Mouse (Mus musculus): ENCODE measurements at regions not wholly inside any gene's neighbourhood (a gene's known extent, or its start where the extent isn't known, plus 50 kb on each side); places are given as distances from the start of the nearest gene placed in this dataset.

DNA sequence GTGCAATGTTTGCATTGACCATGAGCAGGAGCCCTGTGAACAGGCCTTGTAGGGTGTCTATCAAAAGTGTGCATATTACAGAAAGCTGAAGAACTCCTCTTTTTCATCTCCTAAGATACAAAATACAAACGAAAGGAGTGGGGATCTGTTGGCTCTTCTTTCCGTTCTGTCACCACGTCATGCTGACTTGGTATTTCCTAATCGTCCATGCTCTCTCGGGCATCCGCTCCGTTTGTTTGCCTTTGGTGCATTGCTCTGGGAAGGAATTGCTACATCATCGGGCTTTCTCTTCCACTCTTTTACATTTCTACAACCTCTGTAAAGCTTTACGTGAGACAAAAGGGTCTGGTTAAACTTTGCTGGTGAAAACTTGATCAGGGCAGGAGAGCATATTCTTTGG is 581.2 kb upstream of the Nr5a2 start:
- no peak for DNase-seq (ENCODE audit: low spot score in 2 of 2)
- intact Hi-C loops (cut with DNase I), result no loop called here

DNA sequence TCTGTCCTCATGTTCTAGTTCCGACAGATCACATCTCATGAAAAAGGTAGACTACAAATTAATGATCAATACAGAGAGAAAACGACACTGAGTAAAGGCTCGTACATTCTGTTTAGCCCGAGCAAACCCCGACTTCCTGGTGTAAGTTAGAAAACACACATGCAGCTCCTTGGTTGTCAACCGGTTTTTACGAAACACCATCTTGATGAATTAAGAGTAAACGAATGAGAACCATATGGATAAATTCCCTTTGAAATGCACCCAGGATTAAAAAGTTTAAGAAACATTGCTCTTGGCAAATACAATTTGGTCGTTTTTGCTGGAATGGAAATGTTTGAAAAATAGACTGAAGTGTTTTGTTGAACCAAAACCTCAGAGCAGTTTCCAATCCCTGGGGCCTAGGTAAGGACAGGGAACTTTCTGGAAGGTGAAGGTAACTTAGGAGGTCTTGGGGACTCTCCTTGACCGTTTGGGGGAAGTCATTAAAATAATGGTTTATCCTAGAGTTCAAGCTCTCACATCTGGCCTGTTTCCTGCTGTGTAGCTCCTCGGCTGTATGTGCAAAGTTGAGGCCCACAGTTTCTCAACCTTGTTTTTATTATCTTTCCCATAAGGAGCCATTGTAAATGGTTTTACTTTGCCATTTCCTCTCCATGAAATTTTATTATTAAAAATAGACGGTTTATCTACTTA is 579.3 kb upstream of the Nr5a2 start:
- no peak for DNase-seq (ENCODE audit: low spot score in 2 of 2)
- intact Hi-C loops (cut with DNase I), result no loop called here

DNA sequence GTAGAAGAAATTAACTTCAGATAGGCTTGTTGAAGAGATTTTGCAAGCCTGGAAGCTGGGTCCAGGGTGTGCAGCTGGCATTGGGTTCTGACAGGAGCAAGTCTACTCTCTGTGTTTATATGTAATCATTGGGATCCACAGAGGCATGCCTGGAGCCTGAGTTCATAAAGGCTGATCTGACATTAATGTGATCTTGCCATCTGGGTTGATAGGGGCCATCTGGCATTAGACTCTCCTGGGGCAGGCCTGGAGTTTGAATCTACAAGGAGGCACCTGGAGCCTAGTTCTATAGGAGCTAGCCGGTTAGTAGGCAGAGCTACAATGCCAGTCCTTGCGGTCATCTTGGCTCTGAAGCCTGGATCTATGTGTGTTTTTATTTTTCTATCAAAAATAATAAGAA is 554.5 kb upstream of the Nr5a2 start:
- intact Hi-C loops (cut with DNase I), result loop anchor here (10.0 kb wide), 1 partner anchor 180 kb away; no protein-coding TSS in a partner anchor
- no peak for DNase-seq (ENCODE audit: low spot score in 2 of 2)

DNA sequence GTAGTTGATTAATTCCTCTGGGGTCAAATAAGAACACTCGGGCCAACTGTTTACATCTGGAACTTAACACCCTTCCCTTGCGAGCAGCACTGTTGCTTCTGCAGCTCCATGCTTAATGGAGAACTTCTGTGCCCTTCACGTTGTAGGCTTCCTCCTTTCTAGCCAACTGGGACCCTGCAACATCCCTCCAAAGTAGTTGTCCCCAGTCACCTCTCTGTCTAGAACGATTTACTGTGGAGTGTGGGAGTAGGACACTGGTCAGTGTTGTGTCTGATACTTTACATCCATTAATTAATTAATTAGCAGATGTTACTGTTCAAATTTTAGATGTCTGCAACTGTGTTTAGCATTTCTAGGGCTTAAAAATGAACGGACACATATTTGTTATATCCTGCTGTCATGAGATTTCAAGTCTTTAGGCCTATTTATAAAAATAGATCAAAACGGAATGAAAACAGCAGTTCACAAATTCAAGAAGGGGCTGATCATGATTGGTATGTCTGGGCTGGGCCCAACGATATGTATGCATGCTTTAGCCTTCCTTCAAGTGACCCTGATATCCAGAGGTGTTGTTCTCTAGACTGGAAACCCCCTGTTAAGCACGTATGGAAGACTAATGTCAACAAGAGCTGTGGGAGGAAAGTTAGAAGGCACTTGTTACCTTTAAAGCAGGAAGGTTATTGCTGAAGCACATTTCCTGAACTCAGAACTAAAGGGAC is 543.6 kb upstream of the Nr5a2 start:
- intact Hi-C loops (cut with DNase I), result no loop called here
- no peak for DNase-seq (ENCODE audit: low spot score in 2 of 2)

GRCm38 (mm10) chr1:137488226-137488625 is 528.0 kb upstream of the Nr5a2 start:
- intact Hi-C loops (cut with DNase I), result no loop called here

GRCm38 (mm10) chr1:137478459-137478858 is 518.2 kb upstream of the Nr5a2 start:
- intact Hi-C loops (cut with DNase I), result loop anchor here (10.0 kb wide), 1 partner anchor 144 kb away; no protein-coding TSS in a partner anchor
- no peak for DNase-seq (ENCODE audit: low spot score in 2 of 2)

More at GRCm38 (mm10) chr1:137488226-137488625, 528.0 kb upstream of the Nr5a2 start:
- no peak for DNase-seq (ENCODE audit: low spot score in 2 of 2)

- intact Hi-C loops (cut with DNase I), result loop anchor here (10.0 kb wide), 1 partner anchor 142 kb away; no protein-coding TSS in a partner anchor
- DNase-seq (ENCODE audit: low spot score in 2 of 2), result no peak
Observed at GRCm38 (mm10) chr1:137477239-137477638, 517.0 kb upstream of the Nr5a2 start.

GRCm38 (mm10) chr1:137474858-137475257 is 514.6 kb upstream of the Nr5a2 start:
- no peak for DNase-seq (ENCODE audit: low spot score in 2 of 2)
- intact Hi-C loops (cut with DNase I), result loop anchor here (10.0 kb wide), 1 partner anchor 140 kb away; no protein-coding TSS in a partner anchor

GRCm38 (mm10) chr1:137473800-137474685 is 513.8 kb upstream of the Nr5a2 start:
- intact Hi-C loops (cut with DNase I), result loop anchor here (10.0 kb wide), 1 partner anchor 139 kb away; no protein-coding TSS in a partner anchor
- peak; percentile 25 to 72 for DNase-seq (ENCODE audit: low spot score in 2 of 2)

GRCm38 (mm10) chr1:137464971-137465370 is 504.7 kb upstream of the Nr5a2 start:
- intact Hi-C loops (cut with DNase I), result no loop called here

GRCm38 (mm10) chr1:137461189-137461588 is 500.9 kb upstream of the Nr5a2 start:
- intact Hi-C loops (cut with DNase I), result no loop called here
- no peak for DNase-seq (ENCODE audit: low spot score in 2 of 2)

More at GRCm38 (mm10) chr1:137464971-137465370, 504.7 kb upstream of the Nr5a2 start:
- DNase-seq (ENCODE audit: low spot score in 2 of 2), result no peak

- intact Hi-C loops (cut with DNase I), result no loop called here
- DNase-seq (ENCODE audit: low spot score in 2 of 2), result peak in 1 of 2 experiments; percentile 8
Observed at GRCm38 (mm10) chr1:137453446-137454208, 493.4 kb upstream of the Nr5a2 start.

GRCm38 (mm10) chr1:137452749-137453148 is 492.5 kb upstream of the Nr5a2 start:
- intact Hi-C loops (cut with DNase I), result no loop called here
- DNase-seq (ENCODE audit: low spot score in 2 of 2), result no peak

GRCm38 (mm10) chr1:137446497-137446896 is 486.2 kb upstream of the Nr5a2 start:
- intact Hi-C loops (cut with DNase I), result no loop called here
- DNase-seq (ENCODE audit: low spot score in 2 of 2), result no peak

- intact Hi-C loops (cut with DNase I), result no loop called here
- DNase-seq (ENCODE audit: low spot score in 2 of 2), result peak; percentile 27 to 73
Observed at GRCm38 (mm10) chr1:137428110-137428509, 467.9 kb upstream of the Nr5a2 start.

GRCm38 (mm10) chr1:137418388-137418787 is 458.1 kb upstream of the Nr5a2 start:
- intact Hi-C loops (cut with DNase I), result no loop called here
- DNase-seq (ENCODE audit: low spot score in 2 of 2), result no peak

GRCm38 (mm10) chr1:137396736-137397135 is 436.5 kb upstream of the Nr5a2 start:
- intact Hi-C loops (cut with DNase I), result no loop called here
- DNase-seq (ENCODE audit: low spot score in 2 of 2), result no peak

DNA sequence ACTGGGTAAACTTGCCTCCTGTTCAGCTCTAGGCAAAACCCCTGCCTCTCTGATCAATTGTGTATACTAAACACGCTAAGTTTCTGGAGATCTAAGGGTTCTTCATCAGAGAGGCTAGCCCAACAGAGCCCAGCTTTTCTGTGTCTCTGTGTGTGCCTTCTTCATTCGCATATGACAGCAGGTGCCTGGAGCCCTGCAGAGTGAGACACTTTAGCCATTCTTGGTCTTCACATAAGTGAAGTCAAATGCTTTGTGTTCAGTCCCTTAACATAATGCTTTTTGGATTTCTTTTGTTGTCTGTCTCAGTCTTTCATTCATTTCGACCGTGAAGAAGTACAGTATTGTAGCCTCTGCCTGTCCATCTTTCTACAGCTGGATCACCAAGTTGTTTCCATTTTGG is 427.3 kb upstream of the Nr5a2 start:
- intact Hi-C loops (cut with DNase I), result no loop called here
- no peak for DNase-seq (ENCODE audit: low spot score in 2 of 2)
